Mouse (Mus musculus) limb, embryonic 13.5 days (tissue): ENCODE results near the gene Fam174b. TPM values are rescaled to one million over a fixed set of nuclear protein-coding genes. Genes with fewer than 3 reads are reported as not detected.

ENCODE experiments used
- ATAC-seq: fragments of 200-750 bp; cut with Nextera tagmentation; 2 replicates; pipeline ENCODE4 v1.8.0; 2017; ENCODE audit warnings: low read depth, moderate number of reproducible peaks, moderate TSS enrichment; ENCODE audit not compliant: low FRiP score
- H3K27ac ChIP-seq: fragments of 300-500 bp; sonication (generic); 2 replicates; pipeline ENCODE4 v1.5.1; 2015; ENCODE audit warnings: inconsistent platforms, mild to moderate bottlenecking, moderate library complexity
- H3K27me3 ChIP-seq: fragments of 300-500 bp; sonication (generic); 2 replicates; pipeline ENCODE4 v1.6.1; 2015; ENCODE audit warnings: mild to moderate bottlenecking, inconsistent platforms
- H3K36me3 ChIP-seq: fragments of 300-500 bp; sonication (generic); 2 replicates; pipeline ENCODE4 v1.6.1; 2015; ENCODE audit warnings: inconsistent platforms, mild to moderate bottlenecking, moderate library complexity
- H3K4me1 ChIP-seq: fragments of 300-500 bp; sonication (generic); 2 replicates; pipeline ENCODE4 v1.6.1; 2015; ENCODE audit warnings: inconsistent platforms
- H3K4me2 ChIP-seq: fragments of 300-500 bp; sonication (generic); replicated peaks from 2 replicates; pipeline ENCODE4 v1.6.1; 2015; ENCODE audit warnings: inconsistent platforms, mild to moderate bottlenecking, moderate library complexity
- H3K4me3 ChIP-seq: fragments of 300-500 bp; sonication (generic); 2 replicates; pipeline ENCODE4 v1.5.1; 2015; ENCODE audit warnings: moderate library complexity, mild to moderate bottlenecking, inconsistent platforms
- H3K9ac ChIP-seq: fragments of 300-500 bp; sonication (generic); 2 replicates; pipeline ENCODE4 v1.6.1; 2015; ENCODE audit warnings: mild to moderate bottlenecking, inconsistent platforms
- H3K9me3 ChIP-seq: fragments of 300-500 bp; sonication (generic); 2 replicates; pipeline ENCODE4 v1.6.1; 2016; ENCODE audit warnings: inconsistent platforms
- WGBS: fragments of 180-500 bp; shearing (Covaris S2); methylation state at CpG from one replicate; pipeline ENCODE4 v1.1.7; 2015; 5-methylcytosine and 5-hydroxymethylcytosine counted together
- polyA plus RNA-seq: library from polyadenylated mRNA; unstranded; fragments of >200 nt; fragmentation: Nextera tagmentation; extraction: Ambion mirVana; gene quantifications from 2 replicates; pipeline ENCODE4 v1.2.1, GENCODE M21; 2015

Fam174b gene
- polyA plus RNA-seq, 1 experiment from 2014 or later = 37.4 TPM

DNA sequence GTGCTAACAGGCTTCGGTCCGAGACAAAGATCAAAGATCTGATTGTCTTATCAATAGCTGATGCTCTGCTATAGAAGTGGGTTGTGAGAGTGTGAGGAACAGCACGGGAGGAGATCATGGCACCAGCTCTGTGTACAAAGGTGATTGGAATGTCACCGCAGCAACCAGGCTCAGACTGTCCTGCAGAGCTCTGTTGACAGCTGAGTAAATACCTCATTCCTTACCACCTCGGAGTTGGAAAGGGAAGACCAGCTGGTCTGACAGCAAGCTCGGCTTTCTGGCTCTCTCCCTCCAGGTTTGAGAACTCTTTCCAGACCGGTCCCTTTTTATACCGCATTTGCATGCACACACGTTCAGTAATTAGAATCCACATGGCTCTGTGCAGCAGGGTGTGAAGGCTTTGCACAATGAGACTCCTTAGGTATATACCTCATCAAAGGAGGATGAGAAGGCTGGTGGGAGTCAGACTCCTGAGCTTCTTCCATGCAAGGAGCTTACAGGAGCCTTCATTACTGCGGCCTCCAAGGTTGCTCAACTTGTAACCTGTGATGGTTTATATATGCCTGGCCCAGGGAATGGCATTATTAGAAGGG is 9.6 kb upstream of the Fam174b start:
- H3K9ac ChIP-seq = no peak overlapping the region
- H3K27me3 ChIP-seq = no peaks in the 10 kb centered on the region
- ATAC-seq = 0 out of 2 replicates have a peak, but pooled peaks have one; percentile 51
- H3K4me1 ChIP-seq = no peaks in the 10 kb centered on the region
- 68% methylated on average over 10 of the region's 10 CpGs for WGBS
- no peak overlapping the region for H3K4me2 ChIP-seq
- H3K27ac ChIP-seq = no peak overlapping the region
- no peak overlapping the region for H3K4me3 ChIP-seq
- H3K36me3 ChIP-seq = no peaks in the 10 kb centered on the region
- H3K9me3 ChIP-seq = peaks cover 7% of the 10 kb centered on the region; the same call in 1 of the 2 replicates

DNA sequence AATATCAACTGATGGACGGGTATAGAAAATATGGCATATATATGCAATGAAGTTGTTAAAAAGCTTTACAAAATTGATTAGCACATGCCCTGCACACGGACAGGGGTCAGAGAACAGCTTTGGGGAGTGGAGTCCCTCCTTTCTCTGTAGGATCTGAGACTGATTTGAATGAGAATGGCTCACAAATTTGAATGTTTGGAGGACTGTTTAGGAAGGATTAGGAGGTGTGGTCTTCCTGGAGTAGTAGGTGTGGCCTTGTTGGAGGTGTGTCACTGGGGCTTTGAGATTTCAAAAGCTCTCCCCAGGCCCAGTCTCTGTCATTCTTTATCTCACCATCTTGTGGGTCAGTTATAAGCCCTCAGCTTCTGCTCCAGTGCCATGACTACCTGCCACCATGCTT is 4.1 kb upstream of the Fam174b start:
- H3K36me3 ChIP-seq = no peaks in the 10 kb centered on the region
- peaks cover 5% of the 10 kb centered on the region; the same call in 1 of the 2 replicates for H3K9me3 ChIP-seq
- H3K4me2 ChIP-seq = no peak overlapping the region
- H3K4me1 ChIP-seq = peaks cover 11% of the 10 kb centered on the region
- ATAC-seq = no peak
- H3K27ac ChIP-seq = no peak overlapping the region
- peaks cover 21% of the 10 kb centered on the region for H3K27me3 ChIP-seq
- no peak overlapping the region for H3K9ac ChIP-seq
- no peak overlapping the region for H3K4me3 ChIP-seq
- WGBS = 76% methylated on average over 2 of the region's 2 CpGs

- H3K9ac ChIP-seq = peak overlapping the region; percentile 78
Measured at GRCm38 (mm10) chr7:73741392-73741791, 1.3 kb downstream of the Fam174b start.

GRCm38 (mm10) chr7:73741841-73742240 is 1.7 kb downstream of the Fam174b start:
- Histone ChIP-seq H3K4me2 (peak overlapping the region; percentile 98), H3K27ac (peak overlapping the region; percentile 67), H3K9me3 (no peaks in the 10 kb centered on the region; the same call in 1 of the 2 replicates), H3K36me3 (no peaks in the 10 kb centered on the region), H3K4me3 (peak overlapping the region; percentile 65), H3K4me1 (peaks cover 44% of the 10 kb centered on the region), H3K27me3 (peaks cover 37% of the 10 kb centered on the region), H3K9ac (no peak overlapping the region)
- WGBS = 52% methylated on average over 6 of the region's 6 CpGs
- no peak for ATAC-seq

More at GRCm38 (mm10) chr7:73741392-73741791, 1.3 kb downstream of the Fam174b start:
- no peak for ATAC-seq
- 27% methylated on average over 5 of the region's 5 CpGs for WGBS
- H3K36me3 ChIP-seq = no peaks in the 10 kb centered on the region
- H3K4me3 ChIP-seq = peak overlapping the region; percentile 65
- peak overlapping the region; percentile 98 for H3K4me2 ChIP-seq
- H3K4me1 ChIP-seq = peaks cover 40% of the 10 kb centered on the region
- H3K27ac ChIP-seq = peak overlapping the region; percentile 67
- H3K27me3 ChIP-seq = peaks cover 37% of the 10 kb centered on the region
- H3K9me3 ChIP-seq = no peaks in the 10 kb centered on the region; the same call in 1 of the 2 replicates

DNA sequence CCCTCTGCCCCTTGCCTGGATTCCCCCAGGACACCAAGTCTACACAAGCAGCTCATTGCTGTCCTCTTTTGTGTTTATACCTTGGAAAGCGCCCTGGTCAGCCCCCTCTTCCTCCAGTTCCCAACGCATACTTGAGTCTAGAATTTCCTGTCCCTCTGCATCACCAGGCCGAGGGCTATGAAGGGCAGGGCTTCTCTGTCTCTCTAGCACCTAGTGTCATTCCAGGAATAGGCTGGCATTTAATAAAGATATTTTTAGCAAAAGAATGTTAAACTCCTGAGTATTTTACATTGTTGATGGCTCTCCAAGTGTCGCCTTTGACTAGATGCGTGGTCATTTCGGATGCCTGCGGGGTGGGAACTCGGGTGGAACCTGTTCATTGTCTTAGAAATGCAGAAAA is 3.0 kb downstream of the Fam174b start:
- H3K36me3 ChIP-seq = no peaks in the 10 kb centered on the region
- H3K4me1 ChIP-seq = peaks cover 54% of the 10 kb centered on the region
- no peaks in the 10 kb centered on the region; the same call in 1 of the 2 replicates for H3K9me3 ChIP-seq
- no peak overlapping the region for H3K27ac ChIP-seq
- ATAC-seq = no peak
- no peak overlapping the region for H3K9ac ChIP-seq
- H3K4me2 ChIP-seq = peak overlapping the region; percentile 21
- WGBS = 83% methylated on average over 8 of the region's 8 CpGs
- peaks cover 39% of the 10 kb centered on the region for H3K27me3 ChIP-seq
- H3K4me3 ChIP-seq = no peak overlapping the region

- no peaks in the 10 kb centered on the region; the same call in 1 of the 2 replicates for H3K9me3 ChIP-seq
- peaks cover 32% of the 10 kb centered on the region for H3K27me3 ChIP-seq
- no peak overlapping the region for H3K9ac ChIP-seq
- peaks cover 54% of the 10 kb centered on the region for H3K4me1 ChIP-seq
- no peak overlapping the region for H3K4me2 ChIP-seq
- H3K36me3 ChIP-seq = no peaks in the 10 kb centered on the region
- no peak overlapping the region for H3K4me3 ChIP-seq
- no peak for ATAC-seq
- WGBS = 82% methylated on average over 10 of the region's 10 CpGs
- H3K27ac ChIP-seq = no peak overlapping the region
Measured at GRCm38 (mm10) chr7:73743831-73744370, 3.8 kb downstream of the Fam174b start.

- H3K9ac ChIP-seq = no peak overlapping the region
- no peaks in the 10 kb centered on the region; the same call in 1 of the 2 replicates for H3K9me3 ChIP-seq
- H3K4me3 ChIP-seq = no peak overlapping the region
- no peak overlapping the region for H3K27ac ChIP-seq
- ATAC-seq = peak; percentile 45; the same call in 1 of the 2 replicates
- WGBS = 30% methylated on average over 5 of the region's 5 CpGs
- H3K36me3 ChIP-seq = no peaks in the 10 kb centered on the region
- peaks cover 22% of the 10 kb centered on the region for H3K27me3 ChIP-seq
- H3K4me1 ChIP-seq = peaks cover 50% of the 10 kb centered on the region
- H3K4me2 ChIP-seq = no peak overlapping the region
Measured at GRCm38 (mm10) chr7:73745903-73746302, 5.8 kb downstream of the Fam174b start.

DNA sequence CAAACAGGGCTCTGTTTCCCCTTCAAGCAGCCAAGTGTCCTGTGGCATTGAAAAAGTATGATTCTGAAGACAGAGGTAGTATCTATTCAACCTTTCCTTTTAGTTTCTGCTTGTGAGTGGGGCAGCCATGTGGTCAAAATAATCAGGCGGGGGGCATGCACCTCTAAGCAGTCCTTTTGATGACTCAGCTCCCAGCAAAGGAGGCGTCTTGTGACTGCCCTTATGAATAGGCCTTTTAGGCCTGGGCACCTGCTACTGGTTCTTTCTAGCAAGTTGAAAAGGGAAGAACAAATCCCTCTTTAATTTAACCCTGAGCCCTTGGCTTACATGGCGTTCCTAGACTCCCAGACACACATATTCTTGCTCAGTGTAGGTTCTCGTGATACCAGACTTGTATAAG is 6.7 kb downstream of the Fam174b start:
- peaks cover 40% of the 10 kb centered on the region for H3K4me1 ChIP-seq
- no peak for ATAC-seq
- H3K9ac ChIP-seq = no peak overlapping the region
- H3K36me3 ChIP-seq = no peaks in the 10 kb centered on the region
- no peak overlapping the region for H3K4me2 ChIP-seq
- 57% methylated on average over 4 of the region's 4 CpGs for WGBS
- H3K4me3 ChIP-seq = no peak overlapping the region
- no peaks in the 10 kb centered on the region; the same call in 1 of the 2 replicates for H3K9me3 ChIP-seq
- H3K27me3 ChIP-seq = peaks cover 12% of the 10 kb centered on the region; the same call in 1 of the 2 replicates
- no peak overlapping the region for H3K27ac ChIP-seq

- WGBS = 87% methylated on average over 3 of the region's 3 CpGs
- no peak overlapping the region for H3K4me2 ChIP-seq
- H3K4me3 ChIP-seq = no peak overlapping the region
- H3K9ac ChIP-seq = no peak overlapping the region
- no peak overlapping the region for H3K27ac ChIP-seq
- ATAC-seq = no peak
- peaks cover 38% of the 10 kb centered on the region for H3K4me1 ChIP-seq
- H3K36me3 ChIP-seq = no peaks in the 10 kb centered on the region
- H3K27me3 ChIP-seq = peaks cover 10% of the 10 kb centered on the region; the same call in 1 of the 2 replicates
- no peaks in the 10 kb centered on the region; the same call in 1 of the 2 replicates for H3K9me3 ChIP-seq
Measured at GRCm38 (mm10) chr7:73747531-73747930, 7.4 kb downstream of the Fam174b start.

DNA sequence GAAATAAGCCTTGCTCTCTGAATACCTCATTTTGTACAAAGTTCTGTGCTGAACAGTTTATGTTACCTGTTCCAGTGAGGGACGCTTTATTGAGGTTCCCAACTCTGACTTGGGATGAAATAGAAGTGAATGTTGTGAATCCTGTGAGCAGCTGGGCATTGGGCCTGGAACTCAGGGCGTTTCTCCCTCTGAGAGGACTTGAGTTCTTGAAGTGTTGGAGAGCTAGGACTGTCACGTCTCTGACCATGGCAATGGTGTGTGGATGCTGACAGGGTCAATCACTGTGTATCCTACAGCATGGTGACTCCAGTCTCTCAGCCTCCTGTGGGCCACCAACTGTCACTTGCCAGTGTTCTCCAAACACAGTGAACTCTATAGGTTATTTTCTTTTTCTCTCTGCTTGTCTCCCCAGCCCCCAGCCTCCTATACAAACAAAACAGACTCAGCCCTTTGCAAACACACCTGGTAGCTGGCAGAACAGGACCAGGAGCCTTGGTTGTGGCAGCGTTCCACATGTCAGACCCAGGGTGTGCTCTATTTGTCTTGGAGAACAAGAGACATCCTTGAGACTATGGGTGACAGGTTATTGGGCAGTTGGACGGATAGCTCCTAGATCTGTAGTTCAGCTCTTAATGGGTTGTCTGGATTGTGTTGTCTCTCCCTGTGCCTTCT is 8.5 kb downstream of the Fam174b start:
- no peak for ATAC-seq
- Histone ChIP-seq H3K4me3 (no peak overlapping the region), H3K36me3 (no peaks in the 10 kb centered on the region), H3K9me3 (no peaks in the 10 kb centered on the region; the same call in 1 of the 2 replicates), H3K27me3 (0 out of 2 replicates have a peak, but pooled peaks cover 4% of the 10 kb centered on the region), H3K4me1 (peaks cover 30% of the 10 kb centered on the region), H3K27ac (no peak overlapping the region), H3K4me2 (no peak overlapping the region), H3K9ac (no peak overlapping the region)
- WGBS = 89% methylated on average over 5 of the region's 5 CpGs

DNA sequence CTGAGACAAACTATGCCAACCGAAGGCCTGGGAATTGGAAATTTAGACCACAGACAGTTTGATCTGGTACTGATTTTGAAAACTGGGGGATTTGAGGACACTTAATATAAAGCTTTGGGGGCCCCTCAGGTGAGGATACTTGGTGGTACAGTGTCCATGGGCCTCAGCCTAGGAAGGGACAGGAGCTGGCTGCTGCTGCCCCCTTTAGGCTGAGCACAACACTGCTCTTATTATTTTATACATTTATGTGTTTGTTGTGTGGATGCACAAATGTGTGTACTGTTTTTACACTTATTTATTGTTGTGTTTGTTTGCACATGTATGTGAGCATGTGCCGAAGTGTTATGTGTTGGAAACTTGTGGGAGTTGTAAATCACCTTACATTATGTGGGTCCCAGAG is 9.2 kb downstream of the Fam174b start:
- H3K9me3 ChIP-seq = no peaks in the 10 kb centered on the region; the same call in 1 of the 2 replicates
- ATAC-seq = no peak
- H3K27ac ChIP-seq = no peak overlapping the region
- H3K4me3 ChIP-seq = no peak overlapping the region
- 85% methylated on average over 2 of the region's 2 CpGs for WGBS
- no peak overlapping the region for H3K4me2 ChIP-seq
- 0 out of 2 replicates have a peak, but pooled peaks cover 4% of the 10 kb centered on the region for H3K27me3 ChIP-seq
- peaks cover 30% of the 10 kb centered on the region for H3K4me1 ChIP-seq
- no peaks in the 10 kb centered on the region for H3K36me3 ChIP-seq
- H3K9ac ChIP-seq = no peak overlapping the region

DNA sequence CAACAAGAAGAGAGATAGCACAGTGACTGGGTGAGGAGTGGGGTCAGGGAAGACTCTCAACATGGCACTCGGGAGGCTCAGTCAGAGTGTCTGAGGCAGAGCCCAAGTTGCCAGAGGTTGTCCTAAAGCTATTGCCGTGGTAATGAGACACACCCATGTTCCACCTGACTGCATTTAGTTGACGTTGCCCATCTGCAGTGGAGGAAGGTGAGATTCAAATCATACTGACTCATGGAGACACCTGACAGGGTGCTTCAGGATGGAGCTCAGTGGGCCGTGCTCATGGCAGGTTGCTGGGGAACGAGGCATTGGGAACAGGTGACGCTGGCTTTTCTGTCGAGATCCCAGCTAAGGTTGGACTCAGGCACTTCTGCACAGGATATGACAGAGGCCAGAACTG is 9.9 kb downstream of the Fam174b start:
- H3K4me2 ChIP-seq = no peak overlapping the region
- no peak overlapping the region for H3K27ac ChIP-seq
- no peaks in the 10 kb centered on the region; the same call in 1 of the 2 replicates for H3K9me3 ChIP-seq
- H3K27me3 ChIP-seq = 0 out of 2 replicates have a peak, but pooled peaks cover 4% of the 10 kb centered on the region
- H3K9ac ChIP-seq = no peak overlapping the region
- no peak for ATAC-seq
- peaks cover 31% of the 10 kb centered on the region for H3K4me1 ChIP-seq
- H3K4me3 ChIP-seq = no peak overlapping the region
- WGBS = 90% methylated on average over 7 of the region's 7 CpGs
- no peaks in the 10 kb centered on the region for H3K36me3 ChIP-seq
